Mouse (Mus musculus) splenic B cell, adult 2 months (primary cell): Measurements from ENCODE around the gene Crip3.

ENCODE experiments used
- DNase-seq: peaks from one replicate; pipeline ENCODE4 v3.0.0-alpha.2; 2011; ENCODE audit warnings: low read depth, low spot score
- H3K27me3 ChIP-seq: 2 replicates; pipeline ENCODE4 v1.6.1; 2012; ENCODE audit warnings: mild to moderate bottlenecking, low read length, moderate library complexity, mixed read lengths; ENCODE audit not compliant: control insufficient read depth, poor library complexity, insufficient read depth, severe bottlenecking
- H3K36me3 ChIP-seq: 2 replicates; pipeline ENCODE4 v1.6.1; 2012; ENCODE audit warnings: mild to moderate bottlenecking, low read length, moderate library complexity, mixed read lengths; ENCODE audit not compliant: control insufficient read depth, poor library complexity, insufficient read depth, severe bottlenecking

Crip3 gene

GRCm38 (mm10) chr17:46428761-46429414 lies at the start of gene Crip3:
TSS of gene Crip3 (plus strand) at chr17:46428926.
- DNase-seq, result no peak
- no peaks in the 10 kb centered on the region; the same call in 1 of the 2 replicates for H3K27me3 ChIP-seq
- H3K36me3 ChIP-seq, result no peaks in the 10 kb centered on the region

GRCm38 (mm10) chr17:46383294-46384060 lies 45.2 kb upstream of the Crip3 start, which contains the start of gene Zfp318:
TSS of gene Zfp318 (plus strand) at chr17:46383731.
- H3K36me3 ChIP-seq, result no peaks in the 10 kb centered on the region; the same call in 1 of the 2 replicates
- DNase-seq, result peak; percentile 96

GRCm38 (mm10) chr17:46384061-46384801 lies 44.5 kb upstream of the Crip3 start:
- DNase-seq, result peak; percentile 21
- Histone ChIP-seq H3K36me3 (peaks cover 3% of the 10 kb centered on the region; the same call in 1 of the 2 replicates), H3K27me3 (no peaks in the 10 kb centered on the region)

More at GRCm38 (mm10) chr17:46383294-46384060, 45.2 kb upstream of the Crip3 start, which contains the start of gene Zfp318:
- H3K27me3 ChIP-seq, result no peaks in the 10 kb centered on the region

GRCm38 (mm10) chr17:46388200-46388599 lies 40.5 kb upstream of the Crip3 start:
- peak; percentile 85 for DNase-seq
- no peaks in the 10 kb centered on the region for H3K27me3 ChIP-seq
- peaks cover 8% of the 10 kb centered on the region; the same call in 1 of the 2 replicates for H3K36me3 ChIP-seq

GRCm38 (mm10) chr17:46393012-46393411 lies 35.7 kb upstream of the Crip3 start:
- Histone ChIP-seq H3K36me3 (peaks cover 21% of the 10 kb centered on the region), H3K27me3 (no peaks in the 10 kb centered on the region)
- peak; percentile 84 for DNase-seq

- Histone ChIP-seq H3K36me3 (peaks cover 23% of the 10 kb centered on the region), H3K27me3 (no peaks in the 10 kb centered on the region)
- no peak for DNase-seq
These were observed 34.1 kb upstream of the Crip3 start for GRCm38 (mm10) chr17:46394631-46395030.

GRCm38 (mm10) chr17:46408478-46408877 lies 20.2 kb upstream of the Crip3 start:
- Histone ChIP-seq H3K27me3 (no peaks in the 10 kb centered on the region), H3K36me3 (peaks cover 43% of the 10 kb centered on the region)
- DNase-seq, result peak; percentile 55

- H3K36me3 ChIP-seq, result peaks cover 5% of the 10 kb centered on the region; the same call in 1 of the 2 replicates
- DNase-seq, result no peak
- H3K27me3 ChIP-seq, result no peaks in the 10 kb centered on the region
These were observed 10.1 kb upstream of the Crip3 start for GRCm38 (mm10) chr17:46418628-46419027.

- H3K27me3 ChIP-seq, result no peaks in the 10 kb centered on the region
- DNase-seq, result peak; percentile 33
These were observed 9.0 kb upstream of the Crip3 start for GRCm38 (mm10) chr17:46419717-46420116.

GRCm38 (mm10) chr17:46426496-46426895 lies 2.2 kb upstream of the Crip3 start:
- H3K27me3 ChIP-seq, result no peaks in the 10 kb centered on the region; the same call in 1 of the 2 replicates
- no peak for DNase-seq
- no peaks in the 10 kb centered on the region for H3K36me3 ChIP-seq

More at GRCm38 (mm10) chr17:46419717-46420116, 9.0 kb upstream of the Crip3 start:
- peaks cover 3% of the 10 kb centered on the region; the same call in 1 of the 2 replicates for H3K36me3 ChIP-seq

GRCm38 (mm10) chr17:46433627-46434026 lies 4.9 kb downstream of the Crip3 start:
- no peaks in the 10 kb centered on the region for H3K36me3 ChIP-seq
- DNase-seq, result no peak
- no peaks in the 10 kb centered on the region; the same call in 1 of the 2 replicates for H3K27me3 ChIP-seq

GRCm38 (mm10) chr17:46436672-46437366 lies 8.1 kb downstream of the Crip3 start:
- peak; percentile 53 for DNase-seq
- no peaks in the 10 kb centered on the region for H3K36me3 ChIP-seq

GRCm38 (mm10) chr17:46438298-46438873 lies 9.7 kb downstream of the Crip3 start, which contains the start of gene Slc22a7:
TSS of gene Slc22a7 (minus strand) at chr17:46438457.
- Histone ChIP-seq H3K27me3 (peaks cover 3% of the 10 kb centered on the region; the same call in 1 of the 2 replicates), H3K36me3 (no peaks in the 10 kb centered on the region)
- no peak for DNase-seq

More at GRCm38 (mm10) chr17:46436672-46437366, 8.1 kb downstream of the Crip3 start:
- no peaks in the 10 kb centered on the region for H3K27me3 ChIP-seq
